Mouse (Mus musculus): ENCODE data around the gene Psmb1. TPM values are rescaled to one million over a fixed set of nuclear protein-coding genes. Genes with fewer than 3 reads are reported as not detected.

Gene Psmb1
- polyA plus RNA-seq, 2 experiments, result 167 to 282 TPM

DNA sequence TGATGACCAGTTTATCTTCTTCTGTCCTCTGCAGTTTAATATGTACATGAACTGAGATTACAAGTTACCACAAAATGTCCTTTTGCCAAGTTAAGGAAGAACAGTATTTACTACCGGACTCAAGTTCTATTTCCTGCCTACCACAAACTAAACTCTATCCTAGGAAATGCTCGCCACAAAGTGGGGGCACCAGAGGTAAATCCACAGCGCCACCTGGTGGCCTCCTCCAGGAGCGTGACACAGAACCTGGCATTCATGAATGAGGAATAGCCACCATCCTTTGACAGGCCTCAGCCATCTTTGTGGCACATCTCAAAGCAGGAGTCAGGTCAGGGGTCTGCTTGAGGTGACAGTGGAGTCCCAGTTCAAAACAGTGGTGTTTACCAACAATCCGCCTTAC is 31.9 kb downstream of the Psmb1 start:
- no peak overlapping the region for H3K4me2 ChIP-seq (replicated peaks; ENCODE audit: low read depth, low read length, severe bottlenecking)
- peak; percentile 53; the same call in 1 of the 2 replicates for ATAC-seq (ENCODE audit: low FRiP score, low read depth)

DNA sequence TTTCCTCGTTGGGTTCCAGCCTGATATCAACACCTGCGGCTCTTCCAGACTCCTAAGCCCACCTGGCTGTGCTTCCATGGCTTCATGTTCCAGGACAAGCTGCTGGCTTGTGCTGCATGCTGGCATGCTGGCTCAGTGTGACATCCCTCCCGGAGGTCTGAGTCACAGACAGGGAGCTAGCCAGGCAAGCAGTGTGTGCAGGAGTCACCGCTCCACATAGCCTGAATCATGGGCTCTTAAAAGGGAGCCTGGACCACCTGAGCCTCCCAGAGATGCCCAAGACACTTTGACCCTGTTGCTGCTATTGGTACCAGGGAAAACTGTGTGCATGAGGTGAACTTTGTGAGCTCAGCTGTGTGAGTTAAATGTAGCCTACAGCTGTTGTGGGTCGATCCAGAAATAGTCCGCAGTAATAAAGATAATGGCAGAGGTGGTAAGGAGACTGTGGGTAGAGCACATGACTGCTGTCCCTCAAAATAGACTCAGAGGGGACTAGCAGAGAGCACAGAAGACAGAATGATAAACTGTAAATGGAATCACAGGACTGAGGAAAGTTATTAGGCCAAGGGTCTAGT is 37.5 kb downstream of the Psmb1 start:
- Histone ChIP-seq H3K36me3 (ENCODE audit: control insufficient read depth, insufficient read depth, low read length) (peaks cover 4% of the 10 kb centered on the region; the same call in 1 of the 2 replicates), H3K4me3 (replicated peaks; ENCODE audit: low read length) (no peak overlapping the region), H3K4me1 (ENCODE audit: control insufficient read depth, insufficient read depth, low read length) (no peaks in the 10 kb centered on the region), H3K27ac (replicated peaks; ENCODE audit: low read depth, low read length) (no peak overlapping the region), H3K27me3 (ENCODE audit: control insufficient read depth, insufficient read depth, low read length) (no peaks in the 10 kb centered on the region), H3K4me2 (replicated peaks; ENCODE audit: low read depth, low read length, severe bottlenecking) (no peak overlapping the region), H3K9me3 (ENCODE audit: control insufficient read depth, low read length) (no peaks in the 10 kb centered on the region), H3K9ac (ENCODE audit: low read depth, low read length, severe bottlenecking) (no peak overlapping the region)
- DNase-seq (ENCODE audit: low spot score) (no peak), ATAC-seq (ENCODE audit: low FRiP score, low read depth) (peak; percentile 73; the same call in 1 of the 2 replicates)
- TF ChIP-seq POLR2A (IDR thresholded peaks at IDR 0.05; ENCODE audit: borderline replicate concordance, extremely low read depth, insufficient read depth, insufficient read length), result no peak
- WGBS, result 89% methylated on average over 6 of the region's 6 CpGs

More for the DNA sequence above, 31.9 kb downstream of the Psmb1 start:
- no peak for TF ChIP-seq POLR2A (IDR thresholded peaks at IDR 0.05; ENCODE audit: borderline replicate concordance, extremely low read depth, insufficient read depth, insufficient read length)
- DNase-seq (ENCODE audit: low spot score), result peak; percentile 78
- H3K4me1 ChIP-seq (ENCODE audit: control insufficient read depth, insufficient read depth, low read length), result no peaks in the 10 kb centered on the region
- H3K27me3 ChIP-seq (ENCODE audit: control insufficient read depth, insufficient read depth, low read length), result no peaks in the 10 kb centered on the region
- no peaks in the 10 kb centered on the region for H3K9me3 ChIP-seq (ENCODE audit: control insufficient read depth, low read length)
- WGBS, result 20% methylated on average over 5 of the region's 5 CpGs
- H3K27ac ChIP-seq (replicated peaks; ENCODE audit: low read depth, low read length), result no peak overlapping the region
- no peak overlapping the region for H3K9ac ChIP-seq (ENCODE audit: low read depth, low read length, severe bottlenecking)
- peaks cover 37% of the 10 kb centered on the region for H3K36me3 ChIP-seq (ENCODE audit: control insufficient read depth, insufficient read depth, low read length)
- no peak overlapping the region for H3K4me3 ChIP-seq (replicated peaks; ENCODE audit: low read length)

DNA sequence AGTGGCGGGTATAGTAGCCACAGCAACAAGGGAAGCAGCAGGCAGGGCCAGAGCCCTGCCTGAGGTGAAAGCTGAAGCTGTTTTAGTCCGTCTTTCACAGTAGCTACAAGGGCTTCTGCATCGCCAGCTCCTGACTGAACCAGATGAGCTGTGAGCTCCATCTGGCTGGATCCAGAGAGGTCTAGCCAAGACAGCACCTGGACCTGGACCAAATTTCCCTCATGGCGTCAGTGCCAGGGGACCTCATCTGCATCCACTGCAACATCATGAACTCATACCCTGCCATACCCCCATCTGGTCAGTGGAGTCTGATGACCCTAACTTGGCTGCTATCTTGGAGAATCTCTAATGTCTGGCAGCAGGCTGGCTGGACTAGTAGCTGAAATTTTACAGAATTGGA is 39.8 kb downstream of the Psmb1 start:
- Histone ChIP-seq H3K9ac (ENCODE audit: low read depth, low read length, severe bottlenecking) (no peak overlapping the region), H3K4me3 (replicated peaks; ENCODE audit: low read length) (no peak overlapping the region), H3K27me3 (ENCODE audit: control insufficient read depth, insufficient read depth, low read length) (no peaks in the 10 kb centered on the region), H3K36me3 (ENCODE audit: control insufficient read depth, insufficient read depth, low read length) (no peaks in the 10 kb centered on the region), H3K27ac (replicated peaks; ENCODE audit: low read depth, low read length) (no peak overlapping the region), H3K9me3 (ENCODE audit: control insufficient read depth, low read length) (no peaks in the 10 kb centered on the region), H3K4me2 (replicated peaks; ENCODE audit: low read depth, low read length, severe bottlenecking) (no peak overlapping the region), H3K4me1 (ENCODE audit: control insufficient read depth, insufficient read depth, low read length) (no peaks in the 10 kb centered on the region)
- ATAC-seq (ENCODE audit: low FRiP score, low read depth), result no peak
- WGBS, result 83% methylated on average over 4 of the region's 4 CpGs
- no peak for TF ChIP-seq POLR2A (IDR thresholded peaks at IDR 0.05; ENCODE audit: borderline replicate concordance, extremely low read depth, insufficient read depth, insufficient read length)
- DNase-seq (ENCODE audit: low spot score), result no peak

DNA sequence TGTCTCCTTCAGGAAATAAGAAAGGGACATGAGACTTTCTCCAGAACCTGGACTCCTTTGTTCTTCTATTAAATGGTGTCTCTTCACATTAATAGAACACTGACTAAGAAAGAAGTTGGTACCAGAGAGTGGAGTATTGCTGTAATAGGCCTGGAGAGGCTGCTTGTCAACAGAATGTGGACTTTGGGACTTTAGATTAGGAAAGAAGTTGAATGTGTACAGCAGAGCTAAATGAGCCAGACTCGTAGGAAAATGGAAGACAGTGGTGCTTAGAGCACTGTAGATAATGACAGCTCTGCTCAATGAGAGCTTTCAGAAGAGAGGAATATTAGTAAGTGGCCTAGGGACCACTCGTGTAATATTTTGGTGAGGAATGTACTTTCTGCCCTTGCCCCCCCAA is 43.0 kb downstream of the Psmb1 start:
- no peak for ATAC-seq (ENCODE audit: low FRiP score, low read depth)
- Histone ChIP-seq H3K27me3 (ENCODE audit: control insufficient read depth, insufficient read depth, low read length) (no peaks in the 10 kb centered on the region), H3K4me1 (ENCODE audit: control insufficient read depth, insufficient read depth, low read length) (no peaks in the 10 kb centered on the region), H3K4me3 (replicated peaks; ENCODE audit: low read length) (no peak overlapping the region), H3K27ac (replicated peaks; ENCODE audit: low read depth, low read length) (no peak overlapping the region), H3K4me2 (replicated peaks; ENCODE audit: low read depth, low read length, severe bottlenecking) (no peak overlapping the region), H3K9me3 (ENCODE audit: control insufficient read depth, low read length) (no peaks in the 10 kb centered on the region), H3K36me3 (ENCODE audit: control insufficient read depth, insufficient read depth, low read length) (no peaks in the 10 kb centered on the region), H3K9ac (ENCODE audit: low read depth, low read length, severe bottlenecking) (no peak overlapping the region)
- TF ChIP-seq POLR2A (IDR thresholded peaks at IDR 0.05; ENCODE audit: borderline replicate concordance, extremely low read depth, insufficient read depth, insufficient read length), result no peak
- 86% methylated on average over 2 of the region's 2 CpGs for WGBS
- no peak for DNase-seq (ENCODE audit: low spot score)

DNA sequence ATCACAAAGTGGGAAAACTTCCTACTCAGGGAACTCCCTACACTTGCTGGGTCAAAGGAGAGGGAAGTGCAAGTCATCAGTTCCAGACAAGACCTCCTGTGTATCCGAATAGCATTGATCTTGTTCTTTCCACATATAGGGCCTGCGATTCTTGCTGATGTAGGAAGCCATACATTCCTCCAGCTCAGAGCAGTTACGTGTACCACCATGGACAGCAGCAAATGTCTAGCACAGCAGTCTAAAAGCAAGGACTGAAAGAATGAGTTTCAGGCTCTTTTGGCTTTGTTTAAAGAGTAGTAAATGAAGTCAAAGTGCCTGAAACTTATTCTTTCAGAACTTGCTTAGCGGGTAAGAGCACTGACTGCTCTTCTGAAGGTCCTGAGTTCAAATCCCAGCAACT is 44.3 kb downstream of the Psmb1 start:
- DNase-seq (ENCODE audit: low spot score) (no peak), ATAC-seq (ENCODE audit: low FRiP score, low read depth) (no peak)
- Histone ChIP-seq H3K27ac (replicated peaks; ENCODE audit: low read depth, low read length) (no peak overlapping the region), H3K36me3 (ENCODE audit: control insufficient read depth, insufficient read depth, low read length) (no peaks in the 10 kb centered on the region), H3K9me3 (ENCODE audit: control insufficient read depth, low read length) (no peaks in the 10 kb centered on the region), H3K27me3 (ENCODE audit: control insufficient read depth, insufficient read depth, low read length) (no peaks in the 10 kb centered on the region), H3K4me1 (ENCODE audit: control insufficient read depth, insufficient read depth, low read length) (no peaks in the 10 kb centered on the region), H3K4me3 (replicated peaks; ENCODE audit: low read length) (no peak overlapping the region), H3K9ac (ENCODE audit: low read depth, low read length, severe bottlenecking) (no peak overlapping the region), H3K4me2 (replicated peaks; ENCODE audit: low read depth, low read length, severe bottlenecking) (no peak overlapping the region)
- WGBS, result 69% methylated on average over 4 of the region's 4 CpGs
- TF ChIP-seq POLR2A (IDR thresholded peaks at IDR 0.05; ENCODE audit: borderline replicate concordance, extremely low read depth, insufficient read depth, insufficient read length), result no peak
